Mouse (Mus musculus): Measurements from ENCODE around the gene Eps8l3. TPM values are rescaled to one million over a fixed set of nuclear protein-coding genes. Genes with fewer than 3 reads are reported as not detected.

Gene Eps8l3
- polyA plus RNA-seq, 1 experiment from 2014 or later: not detected

GRCm38 (mm10) chr3:107848126-107848525 is 28.9 kb upstream of the Eps8l3 start:
- peaks cover 23% of the 10 kb centered on the region; the same call in 1 of the 2 replicates for H3K4me1 ChIP-seq (ENCODE audit: control insufficient read depth, insufficient read depth, low read length)

GRCm38 (mm10) chr3:107849000-107849692 is 27.9 kb upstream of the Eps8l3 start:
- H3K27ac ChIP-seq (ENCODE audit: low read depth, low read length): no peak overlapping the region
- no peak overlapping the region for H3K4me2 ChIP-seq (replicated peaks; ENCODE audit: low read depth, low read length)
- H3K4me1 ChIP-seq (ENCODE audit: control insufficient read depth, insufficient read depth, low read length): peaks cover 22% of the 10 kb centered on the region; the same call in 1 of the 2 replicates
- H3K9ac ChIP-seq (ENCODE audit: low read depth, low read length): no peak overlapping the region
- ATAC-seq (ENCODE audit: low FRiP score, low TSS enrichment): no peak
- H3K4me3 ChIP-seq (ENCODE audit: low read length): no peak overlapping the region
- no peaks in the 10 kb centered on the region for H3K27me3 ChIP-seq (ENCODE audit: control insufficient read depth, insufficient read depth, low read length)
- 67% methylated on average over 6 of the region's 6 CpGs for WGBS
- H3K36me3 ChIP-seq (ENCODE audit: control insufficient read depth, insufficient read depth, low read length): no peaks in the 10 kb centered on the region
- H3K9me3 ChIP-seq (ENCODE audit: control insufficient read depth, low read length): no peaks in the 10 kb centered on the region

More at GRCm38 (mm10) chr3:107848126-107848525, 28.9 kb upstream of the Eps8l3 start:
- Histone ChIP-seq H3K9me3 (ENCODE audit: control insufficient read depth, low read length) (no peaks in the 10 kb centered on the region), H3K4me3 (ENCODE audit: low read length) (no peak overlapping the region), H3K9ac (ENCODE audit: low read depth, low read length) (no peak overlapping the region), H3K27me3 (ENCODE audit: control insufficient read depth, insufficient read depth, low read length) (no peaks in the 10 kb centered on the region), H3K4me2 (replicated peaks; ENCODE audit: low read depth, low read length) (no peak overlapping the region), H3K36me3 (ENCODE audit: control insufficient read depth, insufficient read depth, low read length) (no peaks in the 10 kb centered on the region), H3K27ac (ENCODE audit: low read depth, low read length) (no peak overlapping the region)
- 45% methylated on average over 4 of the region's 4 CpGs for WGBS
- ATAC-seq (ENCODE audit: low FRiP score, low TSS enrichment): no peak

- Histone ChIP-seq H3K27ac (ENCODE audit: low read depth, low read length) (no peak overlapping the region), H3K4me1 (ENCODE audit: control insufficient read depth, insufficient read depth, low read length) (peaks cover 17% of the 10 kb centered on the region; the same call in 1 of the 2 replicates), H3K36me3 (ENCODE audit: control insufficient read depth, insufficient read depth, low read length) (no peaks in the 10 kb centered on the region), H3K4me2 (replicated peaks; ENCODE audit: low read depth, low read length) (no peak overlapping the region), H3K27me3 (ENCODE audit: control insufficient read depth, insufficient read depth, low read length) (no peaks in the 10 kb centered on the region), H3K9me3 (ENCODE audit: control insufficient read depth, low read length) (no peaks in the 10 kb centered on the region), H3K4me3 (ENCODE audit: low read length) (no peak overlapping the region), H3K9ac (ENCODE audit: low read depth, low read length) (no peak overlapping the region)
- 56% methylated on average over 2 of the region's 2 CpGs for WGBS
- ATAC-seq (ENCODE audit: low FRiP score, low TSS enrichment): no peak
These were observed 27.4 kb upstream of the Eps8l3 start for GRCm38 (mm10) chr3:107849693-107850031.

- no peaks in the 10 kb centered on the region for H3K27me3 ChIP-seq (ENCODE audit: control insufficient read depth, insufficient read depth, low read length)
- H3K4me3 ChIP-seq (ENCODE audit: low read length): no peak overlapping the region; the same call in 1 of the 2 replicates
- 7% methylated on average over 12 of the region's 12 CpGs for WGBS
- peak overlapping the region; percentile 38 for H3K4me2 ChIP-seq (replicated peaks; ENCODE audit: low read depth, low read length)
- H3K4me1 ChIP-seq (ENCODE audit: control insufficient read depth, insufficient read depth, low read length): peaks cover 15% of the 10 kb centered on the region; the same call in 1 of the 2 replicates
- H3K27ac ChIP-seq (ENCODE audit: low read depth, low read length): peak overlapping the region; percentile 25; the same call in 1 of the 2 replicates
- H3K36me3 ChIP-seq (ENCODE audit: control insufficient read depth, insufficient read depth, low read length): no peaks in the 10 kb centered on the region
- 0 out of 2 replicates have a peak overlapping the region, but pooled peaks have one; percentile 18 for H3K9ac ChIP-seq (ENCODE audit: low read depth, low read length)
- ATAC-seq (ENCODE audit: low FRiP score, low TSS enrichment): peak; percentile 86
- H3K9me3 ChIP-seq (ENCODE audit: control insufficient read depth, low read length): no peaks in the 10 kb centered on the region
These were observed 26.5 kb upstream of the Eps8l3 start for GRCm38 (mm10) chr3:107850418-107851031.

- H3K9ac ChIP-seq (ENCODE audit: low read depth, low read length): no peak overlapping the region
These were observed 24.2 kb upstream of the Eps8l3 start for GRCm38 (mm10) chr3:107852786-107853185.

GRCm38 (mm10) chr3:107853232-107854181 is 23.5 kb upstream of the Eps8l3 start:
- Histone ChIP-seq H3K9ac (ENCODE audit: low read depth, low read length) (no peak overlapping the region), H3K4me3 (ENCODE audit: low read length) (no peak overlapping the region), H3K4me2 (replicated peaks; ENCODE audit: low read depth, low read length) (no peak overlapping the region), H3K27me3 (ENCODE audit: control insufficient read depth, insufficient read depth, low read length) (peaks cover 3% of the 10 kb centered on the region; the same call in 1 of the 2 replicates), H3K4me1 (ENCODE audit: control insufficient read depth, insufficient read depth, low read length) (peaks cover 15% of the 10 kb centered on the region; the same call in 1 of the 2 replicates), H3K27ac (ENCODE audit: low read depth, low read length) (no peak overlapping the region), H3K36me3 (ENCODE audit: control insufficient read depth, insufficient read depth, low read length) (no peaks in the 10 kb centered on the region), H3K9me3 (ENCODE audit: control insufficient read depth, low read length) (no peaks in the 10 kb centered on the region)
- no peak for ATAC-seq (ENCODE audit: low FRiP score, low TSS enrichment)
- 83% methylated on average over 17 of the region's 17 CpGs for WGBS

More at GRCm38 (mm10) chr3:107852786-107853185, 24.2 kb upstream of the Eps8l3 start:
- Histone ChIP-seq H3K9me3 (ENCODE audit: control insufficient read depth, low read length) (no peaks in the 10 kb centered on the region), H3K27ac (ENCODE audit: low read depth, low read length) (no peak overlapping the region), H3K4me3 (ENCODE audit: low read length) (no peak overlapping the region), H3K4me2 (replicated peaks; ENCODE audit: low read depth, low read length) (no peak overlapping the region), H3K27me3 (ENCODE audit: control insufficient read depth, insufficient read depth, low read length) (peaks cover 3% of the 10 kb centered on the region; the same call in 1 of the 2 replicates), H3K4me1 (ENCODE audit: control insufficient read depth, insufficient read depth, low read length) (peaks cover 15% of the 10 kb centered on the region; the same call in 1 of the 2 replicates), H3K36me3 (ENCODE audit: control insufficient read depth, insufficient read depth, low read length) (no peaks in the 10 kb centered on the region)
- no peak for ATAC-seq (ENCODE audit: low FRiP score, low TSS enrichment)
- 56% methylated on average over 7 of the region's 7 CpGs for WGBS

GRCm38 (mm10) chr3:107855368-107855767 is 21.7 kb upstream of the Eps8l3 start:
- no peak for ATAC-seq (ENCODE audit: low FRiP score, low TSS enrichment)

GRCm38 (mm10) chr3:107857646-107858045 is 19.4 kb upstream of the Eps8l3 start:
- no peak overlapping the region for H3K9ac ChIP-seq (ENCODE audit: low read depth, low read length)
- H3K4me3 ChIP-seq (ENCODE audit: low read length): no peak overlapping the region
- peaks cover 3% of the 10 kb centered on the region; the same call in 1 of the 2 replicates for H3K27me3 ChIP-seq (ENCODE audit: control insufficient read depth, insufficient read depth, low read length)
- no peak for ATAC-seq (ENCODE audit: low FRiP score, low TSS enrichment)
- H3K4me2 ChIP-seq (replicated peaks; ENCODE audit: low read depth, low read length): no peak overlapping the region
- no peaks in the 10 kb centered on the region for H3K4me1 ChIP-seq (ENCODE audit: control insufficient read depth, insufficient read depth, low read length)
- no peaks in the 10 kb centered on the region for H3K36me3 ChIP-seq (ENCODE audit: control insufficient read depth, insufficient read depth, low read length)
- 59% methylated on average over 6 of the region's 6 CpGs for WGBS
- no peaks in the 10 kb centered on the region for H3K9me3 ChIP-seq (ENCODE audit: control insufficient read depth, low read length)
- no peak overlapping the region for H3K27ac ChIP-seq (ENCODE audit: low read depth, low read length)

More at GRCm38 (mm10) chr3:107855368-107855767, 21.7 kb upstream of the Eps8l3 start:
- H3K36me3 ChIP-seq (ENCODE audit: control insufficient read depth, insufficient read depth, low read length): no peaks in the 10 kb centered on the region
- H3K4me3 ChIP-seq (ENCODE audit: low read length): no peak overlapping the region
- no peak overlapping the region for H3K4me2 ChIP-seq (replicated peaks; ENCODE audit: low read depth, low read length)
- H3K27ac ChIP-seq (ENCODE audit: low read depth, low read length): no peak overlapping the region
- no peak overlapping the region for H3K9ac ChIP-seq (ENCODE audit: low read depth, low read length)
- H3K27me3 ChIP-seq (ENCODE audit: control insufficient read depth, insufficient read depth, low read length): peaks cover 3% of the 10 kb centered on the region; the same call in 1 of the 2 replicates
- no peaks in the 10 kb centered on the region for H3K9me3 ChIP-seq (ENCODE audit: control insufficient read depth, low read length)
- peaks cover 6% of the 10 kb centered on the region; the same call in 1 of the 2 replicates for H3K4me1 ChIP-seq (ENCODE audit: control insufficient read depth, insufficient read depth, low read length)
- 43% methylated on average over 13 of the region's 13 CpGs for WGBS
